Mouse (Mus musculus): ENCODE measurements around the gene Rad50. TPM values are rescaled to one million over a fixed set of nuclear protein-coding genes. Genes with fewer than 3 reads are reported as not detected.

Rad50 gene
- polyA plus RNA-seq, 1 experiment from 2014 or later = 20.1 TPM

GRCm38 (mm10) chr11:53734970-53735681, 28.0 kb upstream of the Rad50 start:
- H3K9ac ChIP-seq (replicated peaks) = no peak overlapping the region
- H3K4me3 ChIP-seq = no peak overlapping the region
- no peaks in the 10 kb centered on the region for H3K36me3 ChIP-seq
- H3K27ac ChIP-seq (replicated peaks) = no peak overlapping the region
- 73% methylated on average over 18 of the region's 18 CpGs for WGBS
- ATAC-seq (ENCODE audit: low FRiP score, low read depth) = no peak
- no peak overlapping the region for H3K4me2 ChIP-seq (replicated peaks)
- no peaks in the 10 kb centered on the region for H3K9me3 ChIP-seq
- no peaks in the 10 kb centered on the region for H3K4me1 ChIP-seq
- H3K27me3 ChIP-seq = no peaks in the 10 kb centered on the region

DNA sequence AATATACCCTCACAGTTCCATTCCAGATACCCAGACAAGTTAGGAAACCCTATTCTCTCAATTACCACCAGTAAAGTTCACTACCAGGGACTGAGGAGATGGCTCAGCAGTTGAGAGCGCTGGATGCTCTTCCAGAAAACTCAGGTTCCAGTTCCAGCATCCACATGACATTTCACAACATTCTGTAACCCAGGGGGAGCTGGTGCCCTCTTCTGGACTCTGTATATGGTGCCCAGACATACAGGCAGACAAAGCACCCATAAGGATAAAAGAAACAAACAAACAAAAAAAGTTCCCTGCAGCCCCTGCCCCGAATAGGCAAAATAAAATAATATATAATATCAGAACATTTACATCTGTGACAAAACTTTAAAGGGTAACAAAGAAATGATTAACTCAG, 27.3 kb upstream of the Rad50 start:
- Histone ChIP-seq H3K4me2 (replicated peaks) (no peak overlapping the region), H3K9me3 (no peaks in the 10 kb centered on the region), H3K27ac (replicated peaks) (no peak overlapping the region), H3K4me3 (no peak overlapping the region), H3K27me3 (no peaks in the 10 kb centered on the region), H3K36me3 (no peaks in the 10 kb centered on the region), H3K9ac (replicated peaks) (no peak overlapping the region), H3K4me1 (no peaks in the 10 kb centered on the region)
- WGBS = 77% methylated on average over 2 of the region's 2 CpGs
- ATAC-seq (ENCODE audit: low FRiP score, low read depth) = no peak

GRCm38 (mm10) chr11:53733824-53734223, 26.7 kb upstream of the Rad50 start:
- no peak for ATAC-seq (ENCODE audit: low FRiP score, low read depth)
- Histone ChIP-seq H3K4me2 (replicated peaks) (no peak overlapping the region), H3K9ac (replicated peaks) (no peak overlapping the region), H3K9me3 (no peaks in the 10 kb centered on the region), H3K27me3 (no peaks in the 10 kb centered on the region), H3K27ac (replicated peaks) (no peak overlapping the region), H3K4me1 (no peaks in the 10 kb centered on the region), H3K4me3 (no peak overlapping the region), H3K36me3 (no peaks in the 10 kb centered on the region)
- WGBS = 91% methylated on average over 7 of the region's 7 CpGs

GRCm38 (mm10) chr11:53732244-53732643, 25.1 kb upstream of the Rad50 start:
- H3K27ac ChIP-seq (replicated peaks) = no peak overlapping the region
- no peak overlapping the region for H3K4me2 ChIP-seq (replicated peaks)
- H3K4me3 ChIP-seq = no peak overlapping the region
- no peaks in the 10 kb centered on the region for H3K4me1 ChIP-seq
- no peak overlapping the region for H3K9ac ChIP-seq (replicated peaks)
- H3K27me3 ChIP-seq = no peaks in the 10 kb centered on the region
- no peak for ATAC-seq (ENCODE audit: low FRiP score, low read depth)
- H3K36me3 ChIP-seq = no peaks in the 10 kb centered on the region
- WGBS = 93% methylated on average over 8 of the region's 8 CpGs
- no peaks in the 10 kb centered on the region for H3K9me3 ChIP-seq

DNA sequence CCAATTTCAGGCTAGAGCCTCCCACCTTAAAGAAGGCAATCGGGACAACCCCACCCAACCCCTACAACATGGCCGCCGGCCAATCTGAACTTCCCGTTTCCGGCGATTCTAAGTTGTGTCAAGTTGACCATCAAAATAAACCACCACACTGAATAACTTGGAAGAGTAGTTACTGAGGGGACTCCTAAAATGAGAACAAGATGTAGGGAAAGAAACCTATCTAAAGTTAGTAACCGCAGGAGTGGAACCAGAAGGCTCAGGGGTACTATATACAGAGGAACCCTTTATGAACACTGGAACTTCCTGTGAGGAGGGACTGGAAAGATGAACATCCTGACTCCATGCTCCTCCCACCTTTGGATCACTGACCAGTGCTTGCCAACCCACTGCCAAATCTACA, 24.3 kb upstream of the Rad50 start:
- 94% methylated on average over 7 of the region's 7 CpGs for WGBS
- no peak for ATAC-seq (ENCODE audit: low FRiP score, low read depth)

DNA sequence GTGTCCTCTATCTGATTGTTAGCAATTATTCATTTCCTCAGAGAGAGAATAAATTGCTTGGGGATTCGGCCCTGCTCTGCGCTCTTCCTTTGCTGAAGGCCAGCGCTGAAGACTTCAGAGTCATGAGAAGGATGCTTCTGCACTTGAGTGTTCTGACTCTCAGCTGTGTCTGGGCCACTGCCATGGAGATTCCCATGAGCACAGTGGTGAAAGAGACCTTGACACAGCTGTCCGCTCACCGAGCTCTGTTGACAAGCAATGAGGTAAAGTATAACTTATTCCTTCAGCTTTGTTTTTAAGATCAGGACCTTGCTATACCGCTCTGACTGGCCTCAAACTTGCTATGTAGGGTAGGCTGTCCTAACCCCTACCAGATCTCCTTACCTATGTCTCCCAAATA, 13.6 kb upstream of the Rad50 start, which contains the start of gene Il5:
Gene Il5 (plus strand): TSS at position 80 of the 400 bp plus-strand sequence.
- no peak within 1 kb of the TSS for H3K4me2 ChIP-seq (replicated peaks)
- H3K4me1 ChIP-seq = no peaks in the 10 kb centered on the region
- H3K9me3 ChIP-seq = no peaks in the 10 kb centered on the region
- H3K27me3 ChIP-seq = no peaks in the 10 kb centered on the region
- H3K9ac ChIP-seq (replicated peaks) = no peak within 1 kb of the TSS
- H3K36me3 ChIP-seq = no peaks in the 10 kb centered on the region
- ATAC-seq (ENCODE audit: low FRiP score, low read depth) = no peak
- no peak within 1 kb of the TSS for H3K4me3 ChIP-seq
- no peak within 1 kb of the TSS for H3K27ac ChIP-seq (replicated peaks)
- WGBS = 86% methylated on average over 6 of the region's 6 CpGs

More for the DNA sequence above, 24.3 kb upstream of the Rad50 start:
- H3K4me1 ChIP-seq = no peaks in the 10 kb centered on the region
- H3K27me3 ChIP-seq = no peaks in the 10 kb centered on the region
- no peak overlapping the region for H3K27ac ChIP-seq (replicated peaks)
- H3K9ac ChIP-seq (replicated peaks) = no peak overlapping the region
- H3K4me3 ChIP-seq = no peak overlapping the region
- no peaks in the 10 kb centered on the region for H3K9me3 ChIP-seq
- H3K4me2 ChIP-seq (replicated peaks) = no peak overlapping the region
- no peaks in the 10 kb centered on the region for H3K36me3 ChIP-seq

GRCm38 (mm10) chr11:53719701-53720100, 12.6 kb upstream of the Rad50 start:
- Histone ChIP-seq H3K9me3 (no peaks in the 10 kb centered on the region), H3K4me3 (no peak overlapping the region), H3K4me1 (no peaks in the 10 kb centered on the region), H3K9ac (replicated peaks) (no peak overlapping the region), H3K4me2 (replicated peaks) (no peak overlapping the region), H3K27me3 (no peaks in the 10 kb centered on the region), H3K27ac (replicated peaks) (no peak overlapping the region), H3K36me3 (no peaks in the 10 kb centered on the region)
- ATAC-seq (ENCODE audit: low FRiP score, low read depth) = no peak
- WGBS = 86% methylated on average over 1 of the region's 1 CpGs

DNA sequence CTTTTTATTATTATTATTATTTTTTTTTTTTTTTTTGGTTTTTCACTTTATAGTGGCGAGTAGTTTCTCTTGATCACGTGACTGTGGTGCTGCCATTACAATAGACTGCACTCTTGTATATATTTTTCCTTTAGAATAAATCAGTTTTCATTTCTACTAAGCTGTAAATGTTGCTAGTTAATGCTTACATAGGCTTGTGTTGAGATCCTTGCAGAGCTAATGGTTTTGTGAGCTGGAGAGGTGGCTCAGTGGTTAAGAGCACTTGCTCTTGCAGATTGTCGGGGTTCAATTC, 545 bp upstream of the Rad50 start:
- no peak overlapping the region for H3K9ac ChIP-seq (replicated peaks)

GRCm38 (mm10) chr11:53706236-53706933, 734 bp downstream of the Rad50 start:
- Histone ChIP-seq H3K27ac (replicated peaks) (no peak overlapping the region), H3K27me3 (peaks cover 6% of the 10 kb centered on the region; the same call in 1 of the 2 replicates), H3K36me3 (peaks cover 1% of the 10 kb centered on the region; the same call in 1 of the 2 replicates), H3K4me1 (peaks cover 8% of the 10 kb centered on the region), H3K9ac (replicated peaks) (peak overlapping the region; percentile 76), H3K4me3 (peak overlapping the region; percentile 75), H3K9me3 (no peaks in the 10 kb centered on the region), H3K4me2 (replicated peaks) (peak overlapping the region; percentile 97)
- WGBS = 8% methylated on average over 29 of the region's 29 CpGs
- peak; percentile 62 for ATAC-seq (ENCODE audit: low FRiP score, low read depth)

More for the DNA sequence above, 545 bp upstream of the Rad50 start:
- ATAC-seq (ENCODE audit: low FRiP score, low read depth) = no peak
- WGBS = 86% methylated on average over 3 of the region's 3 CpGs
- H3K9me3 ChIP-seq = no peaks in the 10 kb centered on the region
- H3K27me3 ChIP-seq = peaks cover 6% of the 10 kb centered on the region; the same call in 1 of the 2 replicates
- no peak overlapping the region for H3K27ac ChIP-seq (replicated peaks)
- H3K4me3 ChIP-seq = peak overlapping the region; percentile 75; the same call in 1 of the 2 replicates
- no peaks in the 10 kb centered on the region for H3K36me3 ChIP-seq
- peaks cover 8% of the 10 kb centered on the region for H3K4me1 ChIP-seq
- peak overlapping the region; percentile 97 for H3K4me2 ChIP-seq (replicated peaks)

- H3K36me3 ChIP-seq = peaks cover 18% of the 10 kb centered on the region; the same call in 1 of the 2 replicates
- H3K27me3 ChIP-seq = no peaks in the 10 kb centered on the region
- WGBS = 86% methylated on average over 4 of the region's 4 CpGs
- no peak overlapping the region for H3K27ac ChIP-seq (replicated peaks)
- no peaks in the 10 kb centered on the region for H3K9me3 ChIP-seq
- no peaks in the 10 kb centered on the region for H3K4me1 ChIP-seq
- no peak overlapping the region for H3K4me3 ChIP-seq
- H3K4me2 ChIP-seq (replicated peaks) = no peak overlapping the region
- no peak overlapping the region for H3K9ac ChIP-seq (replicated peaks)
- no peak for ATAC-seq (ENCODE audit: low FRiP score, low read depth)
Observed at GRCm38 (mm10) chr11:53699351-53699750, 7.8 kb downstream of the Rad50 start.

GRCm38 (mm10) chr11:53698521-53698920, 8.6 kb downstream of the Rad50 start:
- 91% methylated on average over 2 of the region's 2 CpGs for WGBS
- Histone ChIP-seq H3K4me2 (replicated peaks) (no peak overlapping the region), H3K4me1 (no peaks in the 10 kb centered on the region), H3K4me3 (no peak overlapping the region), H3K9ac (replicated peaks) (no peak overlapping the region), H3K36me3 (peaks cover 18% of the 10 kb centered on the region; the same call in 1 of the 2 replicates), H3K27ac (replicated peaks) (no peak overlapping the region), H3K27me3 (no peaks in the 10 kb centered on the region), H3K9me3 (no peaks in the 10 kb centered on the region)
- no peak for ATAC-seq (ENCODE audit: low FRiP score, low read depth)

DNA sequence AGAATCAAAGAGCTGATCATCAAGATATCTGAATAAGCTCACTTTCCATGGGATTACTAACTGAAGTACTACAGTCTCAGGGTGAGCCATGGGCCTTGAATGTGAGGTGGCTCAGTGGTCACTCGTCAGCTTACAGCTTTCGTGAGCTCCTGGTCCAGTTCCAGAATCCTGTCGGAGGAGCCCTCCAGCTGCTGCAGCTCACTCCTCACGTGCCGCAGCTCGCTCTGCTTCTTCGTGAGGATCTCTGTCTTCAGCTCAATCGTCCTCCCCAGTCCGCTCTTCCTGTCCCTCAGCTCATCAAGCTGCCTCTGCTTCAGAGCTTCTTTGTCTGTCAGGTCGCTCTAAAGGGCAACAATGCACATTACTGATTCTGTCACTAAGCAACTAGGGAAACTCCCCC, 15.1 kb downstream of the Rad50 start:
- 41% methylated on average over 10 of the region's 10 CpGs for WGBS
- ATAC-seq (ENCODE audit: low FRiP score, low read depth) = no peak
- Histone ChIP-seq H3K4me3 (no peak overlapping the region), H3K27me3 (no peaks in the 10 kb centered on the region), H3K4me2 (replicated peaks) (no peak overlapping the region), H3K4me1 (no peaks in the 10 kb centered on the region), H3K36me3 (peaks cover 5% of the 10 kb centered on the region; the same call in 1 of the 2 replicates), H3K27ac (replicated peaks) (no peak overlapping the region), H3K9me3 (no peaks in the 10 kb centered on the region), H3K9ac (replicated peaks) (no peak overlapping the region)

Measured in midbrain, embryonic 12.5 days (tissue).